Comparison of ENCODE assay signal across 10 mouse cellular contexts in the genomic region with DNA sequence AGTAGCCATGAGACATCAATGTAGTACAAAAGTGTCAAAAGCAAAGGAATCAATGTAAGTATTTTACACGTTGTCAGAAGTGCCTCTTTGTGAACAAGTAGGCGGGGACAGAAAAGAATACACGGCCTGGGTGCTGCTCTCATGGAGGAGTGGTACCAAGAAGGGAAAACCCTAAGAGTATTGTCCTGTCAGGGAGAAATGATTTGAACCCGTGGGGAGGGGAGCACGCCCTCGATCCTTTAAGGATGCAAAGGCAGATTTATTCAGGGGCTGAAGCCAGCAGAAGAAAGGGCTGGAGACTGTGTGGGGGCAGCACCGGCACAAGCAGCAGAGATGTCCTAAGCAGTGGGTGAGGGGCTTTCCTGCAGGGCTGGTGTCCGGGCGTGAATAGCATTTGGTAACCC. TPM values are rescaled to one million over a fixed set of nuclear protein-coding genes. Genes with fewer than 3 reads are reported as not detected.
DNase-seq lines count a peak whose midpoint lies in the region; ATAC-seq and TF ChIP-seq lines count a peak whose summit lies in the region.
"Had no signal": no experiment of that assay in that cellular context is flagged by ENCODE, and none has a peak within 500 bp of the region (broad histone marks: within the 10 kb centered on the region; RNA-seq: fewer than 3 reads in every experiment).

No protein-coding gene starts in this region.

- TF ChIP-seq CTCF in forebrain, postnatal 0 days (IDR thresholded peaks at IDR 0.05; ENCODE audit: low read depth): no peak

- H3K36me3 ChIP-seq in heart, embryonic 16.5 days (ENCODE audit: control insufficient read depth, insufficient read depth): no peaks in the 10 kb centered on the region
- H3K36me3 ChIP-seq in forebrain, postnatal 0 days (ENCODE audit: insufficient read depth): no peaks in the 10 kb centered on the region
- no peaks in the 10 kb centered on the region for H3K36me3 ChIP-seq in midbrain, embryonic 16.5 days (ENCODE audit: control insufficient read depth, insufficient read depth, low read length)
- H3K36me3 ChIP-seq: limb, embryonic 13.5 days had no signal

- no peaks in the 10 kb centered on the region for H3K9me3 ChIP-seq in heart, embryonic 16.5 days (replicated peaks; ENCODE audit: control insufficient read depth, low read length)
- H3K9me3 ChIP-seq in forebrain, postnatal 0 days (ENCODE audit: low read length): no peaks in the 10 kb centered on the region
- no peaks in the 10 kb centered on the region for H3K9me3 ChIP-seq in midbrain, embryonic 16.5 days (replicated peaks; ENCODE audit: control insufficient read depth, low read length, poor library complexity, severe bottlenecking)
- H3K9me3 ChIP-seq: limb, embryonic 13.5 days had no signal

- ATAC-seq in heart, embryonic 16.5 days (replicated peaks; ENCODE audit: extremely low read depth, insufficient read depth, low FRiP score): no peak
- ATAC-seq in forebrain, postnatal 0 days: peak; percentile 47
- ATAC-seq in midbrain, embryonic 16.5 days: peak; percentile 29; the same call in 1 of the 2 replicates

- intact Hi-C loops in heart, postnatal 36 days (cut with DNase I): no loop called here

- no peak overlapping the region for H3K27ac ChIP-seq in heart, embryonic 16.5 days (ENCODE audit: low read length)
- H3K27ac ChIP-seq in forebrain, postnatal 0 days (ENCODE audit: low read depth, low read length): peak overlapping the region; percentile 72; the same call in 1 of the 2 replicates
- peak overlapping the region; percentile 63; the same call in 1 of the 2 replicates for H3K27ac ChIP-seq in midbrain, embryonic 16.5 days (ENCODE audit: low read length)
- H3K27ac ChIP-seq: limb, embryonic 13.5 days had no signal

- 48% methylated on average over 9 of the region's 9 CpGs for WGBS in heart, embryonic 16.5 days
- WGBS in forebrain, postnatal 0 days: 11% methylated on average over 9 of the region's 9 CpGs
- 4% methylated on average over 9 of the region's 9 CpGs for WGBS in midbrain, embryonic 16.5 days

- no peaks in the 10 kb centered on the region for H3K27me3 ChIP-seq in heart, embryonic 16.5 days (ENCODE audit: control insufficient read depth, insufficient read depth, low read length)
- no peaks in the 10 kb centered on the region for H3K27me3 ChIP-seq in forebrain, postnatal 0 days (ENCODE audit: insufficient read depth, low read length)
- no peaks in the 10 kb centered on the region for H3K27me3 ChIP-seq in midbrain, embryonic 16.5 days (ENCODE audit: control insufficient read depth, insufficient read depth, low read depth, low read length)
- H3K27me3 ChIP-seq: limb, embryonic 13.5 days had no signal

- H3K4me2 ChIP-seq in heart, embryonic 16.5 days (ENCODE audit: low read depth, low read length): peak overlapping the region; percentile 54
- H3K4me2 ChIP-seq in forebrain, postnatal 0 days (ENCODE audit: low read depth): peak overlapping the region; percentile 21
- H3K4me2 ChIP-seq in midbrain, embryonic 16.5 days (ENCODE audit: low read length): peak overlapping the region; percentile 39
- H3K4me2 ChIP-seq: limb, embryonic 13.5 days had no signal

- peaks cover 20% of the 10 kb centered on the region for H3K4me1 ChIP-seq in heart, embryonic 16.5 days (ENCODE audit: control insufficient read depth, insufficient read depth, low read length)
- no peaks in the 10 kb centered on the region for H3K4me1 ChIP-seq in forebrain, postnatal 0 days (ENCODE audit: insufficient read depth)
- peaks cover 23% of the 10 kb centered on the region for H3K4me1 ChIP-seq in midbrain, embryonic 16.5 days (ENCODE audit: control insufficient read depth, insufficient read depth, low read length)
- H3K4me1 ChIP-seq: limb, embryonic 13.5 days had no signal

- no peak overlapping the region for H3K9ac ChIP-seq in heart, embryonic 16.5 days (ENCODE audit: low read length)
- no peak overlapping the region for H3K9ac ChIP-seq in forebrain, postnatal 0 days
- no peak overlapping the region for H3K9ac ChIP-seq in midbrain, embryonic 16.5 days (ENCODE audit: low read depth, low read length)
- H3K9ac ChIP-seq: limb, embryonic 13.5 days had no signal

- no peak overlapping the region for H3K4me3 ChIP-seq in heart, embryonic 16.5 days (ENCODE audit: low read length)
- H3K4me3 ChIP-seq in forebrain, postnatal 0 days (ENCODE audit: low read depth, low read length): no peak overlapping the region
- H3K4me3 ChIP-seq in midbrain, embryonic 16.5 days (ENCODE audit: low read depth, low read length): no peak overlapping the region
- H3K4me3 ChIP-seq: erythroblast, embryonic 14.5 days; limb, embryonic 13.5 days had no signal

- no peak for DNase-seq in heart, postnatal 36 days
- peak; percentile 69 for DNase-seq in embryo, embryonic 10.5 days (ENCODE audit: low spot score)
- no peak for DNase-seq in forebrain, postnatal 0 days
- no peak for DNase-seq in right cerebral cortex, postnatal 25 days
- DNase-seq in gastrocnemius, adult 18-20 months (ENCODE audit: low spot score): no peak
- no peak for DNase-seq in c-Kit-positive CD71-positive TER-119-positive erythroid progenitor cells, embryonic 14.5 days (ENCODE audit: low spot score)

RNA-seq across cellular contexts. Expression of a gene that starts 26.7 kb away (rescaled TPM):
- polyA plus RNA-seq in heart, embryonic 16.5 days (2015; fragmentation: Nextera tagmentation; extraction: Ambion mirVana): 4.7 and 5.6 TPM in 2 replicates
- 1 to 10 TPM; 3.6 to 7.4 TPM for total RNA-seq in heart, postnatal 36 days (2021)
- 30.3 and 39.8 TPM in 2 replicates for total RNA-seq in forebrain, postnatal 0 days (2014; rRNA removed)
- 15.1 and 18.4 TPM in 2 replicates for polyA plus RNA-seq in forebrain, postnatal 0 days (2015; fragmentation: Nextera tagmentation; extraction: Ambion mirVana)
- polyA plus RNA-seq in midbrain, embryonic 16.5 days (2015; fragmentation: Nextera tagmentation; extraction: Ambion mirVana): 35.7 and 37.9 TPM in 2 replicates
- 1 to 10 TPM; 3.0 to 6.9 TPM for total RNA-seq in gastrocnemius, adult 18-20 months (2021)

RNA-seq across cellular contexts. Expression of a gene that starts 58.9 kb away (rescaled TPM):
- 41.9 and 44.7 TPM in 2 replicates for polyA plus RNA-seq in heart, embryonic 16.5 days (2015; fragmentation: Nextera tagmentation; extraction: Ambion mirVana)
- 10 to 100 TPM; 89.1 to 92.1 TPM for total RNA-seq in heart, postnatal 36 days (2021)
- 45.3 and 53.0 TPM in 2 replicates for total RNA-seq in forebrain, postnatal 0 days (2014; rRNA removed)
- polyA plus RNA-seq in forebrain, postnatal 0 days (2015; fragmentation: Nextera tagmentation; extraction: Ambion mirVana): 21.8 and 30.6 TPM in 2 replicates
- 38.3 and 39.4 TPM in 2 replicates for polyA plus RNA-seq in midbrain, embryonic 16.5 days (2015; fragmentation: Nextera tagmentation; extraction: Ambion mirVana)
- 100 to 1,000 TPM; 174 to 189 TPM for total RNA-seq in gastrocnemius, adult 18-20 months (2021)
